In the genomic region with DNA sequence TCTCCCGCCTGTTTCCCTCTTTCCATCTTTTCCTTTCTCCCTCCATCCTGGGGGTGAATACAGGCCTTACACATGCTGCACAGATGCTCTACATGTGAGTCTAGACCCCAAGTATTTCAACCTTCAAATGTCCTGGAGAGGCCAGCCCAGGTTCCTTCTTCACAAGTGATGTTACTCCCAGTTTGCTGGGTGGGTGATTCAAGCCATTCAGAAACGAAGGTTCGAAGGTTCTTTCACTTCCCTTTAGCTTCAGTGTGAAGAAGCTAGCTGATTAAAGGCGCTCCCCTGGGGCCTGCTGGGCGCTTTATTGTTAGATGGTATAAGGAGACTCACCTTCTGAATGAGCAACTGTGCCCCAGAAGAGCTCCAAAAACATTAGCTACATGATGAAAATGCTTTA, we compare ENCODE assay signal across 20 mouse cellular contexts.
DNase-seq lines count a peak whose midpoint lies in the region; ATAC-seq lines count a peak whose summit lies in the region.
"Had no signal": no experiment of that assay in that cellular context is flagged by ENCODE, and none has a peak within 500 bp of the region (broad histone marks: within the 10 kb centered on the region; RNA-seq: fewer than 3 reads in every experiment).

No protein-coding gene starts in this region.

- H3K27ac ChIP-seq in lung, embryonic 16.5 days (ENCODE audit: low read length) = peak overlapping the region; percentile 22
- H3K27ac ChIP-seq in intestine, embryonic 15.5 days = no peak overlapping the region
- H3K27ac ChIP-seq: embryonic facial prominence, embryonic 15.5 days; gastrocnemius, adult 2 months; hindbrain, embryonic 12.5 days; limb, embryonic 13.5 days; liver, embryonic 13.5 days had no signal

- H3K9ac ChIP-seq in lung, embryonic 16.5 days (ENCODE audit: low read length) = no peak overlapping the region
- H3K9ac ChIP-seq in intestine, embryonic 15.5 days = no peak overlapping the region
- H3K9ac ChIP-seq: embryonic facial prominence, embryonic 15.5 days; heart, embryonic 13.5 days; hindbrain, embryonic 12.5 days; limb, embryonic 13.5 days; liver, embryonic 13.5 days had no signal

- H3K4me3 ChIP-seq in lung, embryonic 16.5 days (ENCODE audit: low read length) = no peak overlapping the region
- no peak overlapping the region for H3K4me3 ChIP-seq in intestine, embryonic 15.5 days (replicated peaks)
- H3K4me3 ChIP-seq: embryonic facial prominence, embryonic 15.5 days; gastrocnemius, adult 2 months; heart, embryonic 13.5 days; hindbrain, embryonic 12.5 days; limb, embryonic 13.5 days; liver, embryonic 13.5 days had no signal

- H3K4me2 ChIP-seq in lung, embryonic 16.5 days (ENCODE audit: low read depth, low read length) = no peak overlapping the region
- no peak overlapping the region for H3K4me2 ChIP-seq in intestine, embryonic 15.5 days (replicated peaks)
- H3K4me2 ChIP-seq: embryonic facial prominence, embryonic 15.5 days; heart, embryonic 13.5 days; hindbrain, embryonic 12.5 days; limb, embryonic 13.5 days; liver, embryonic 13.5 days had no signal

- DNase-seq in lung, postnatal 4 days = no peak
- peak; percentile 85 to 90 for DNase-seq in spleen, postnatal 36 days (ENCODE audit: low spot score in 2 of 2)
- no peak for DNase-seq in layer of hippocampus, adult 9-10 months (ENCODE audit: low spot score)
- no peak for DNase-seq in gastrocnemius, postnatal 4 days (ENCODE audit: low spot score in 2 of 2)
- DNase-seq: adrenal gland, postnatal 14 days; cerebellum, adult 8-10 months; gastrocnemius, adult 2 months; heart, postnatal 14 days; kidney, adult 11 months; layer of hippocampus, postnatal 36 days; liver, embryonic 13.5 days had no signal

- ATAC-seq in lung, embryonic 16.5 days (ENCODE audit: low read depth) = no peak
- peak; percentile 56; the same call in 1 of the 2 replicates for ATAC-seq in common myeloid progenitor, adult 5-6 weeks (replicated peaks; ENCODE audit: low read depth, poor library complexity, severe bottlenecking)
- 0 out of 2 replicates have a peak, but pooled peaks have one; percentile 44 for ATAC-seq in monocyte, adult 5-6 weeks (replicated peaks; ENCODE audit: insufficient number of reproducible peaks, low FRiP score, low TSS enrichment, poor library complexity, severe bottlenecking)
- ATAC-seq in intestine, embryonic 15.5 days = no peak
- ATAC-seq: forebrain, embryonic 14.5 days had no signal

- H3K27me3 ChIP-seq in lung, embryonic 16.5 days (ENCODE audit: control insufficient read depth, insufficient read depth, low read depth, low read length) = no peaks in the 10 kb centered on the region
- no peaks in the 10 kb centered on the region for H3K27me3 ChIP-seq in intestine, embryonic 15.5 days (replicated peaks)
- H3K27me3 ChIP-seq: embryonic facial prominence, embryonic 15.5 days; heart, embryonic 13.5 days; hindbrain, embryonic 12.5 days; limb, embryonic 13.5 days; liver, embryonic 13.5 days had no signal

- WGBS in lung, embryonic 16.5 days = 87% methylated on average over 4 of the region's 5 CpGs
- 81% methylated on average over 5 of the region's 5 CpGs for WGBS in intestine, embryonic 15.5 days

- H3K4me1 ChIP-seq in lung, embryonic 16.5 days (replicated peaks; ENCODE audit: control insufficient read depth, insufficient read depth, low read length) = no peaks in the 10 kb centered on the region
- no peaks in the 10 kb centered on the region for H3K4me1 ChIP-seq in intestine, embryonic 15.5 days (replicated peaks)
- H3K4me1 ChIP-seq: embryonic facial prominence, embryonic 15.5 days; hindbrain, embryonic 12.5 days; limb, embryonic 13.5 days; liver, embryonic 13.5 days had no signal

- H3K9me3 ChIP-seq in lung, embryonic 16.5 days (ENCODE audit: control insufficient read depth, low read length) = peaks cover under 1% of the 10 kb centered on the region; the same call in 1 of the 2 replicates
- H3K9me3 ChIP-seq in intestine, embryonic 15.5 days = no peaks in the 10 kb centered on the region
- H3K9me3 ChIP-seq: embryonic facial prominence, embryonic 15.5 days; heart, embryonic 13.5 days; hindbrain, embryonic 12.5 days; limb, embryonic 13.5 days; liver, embryonic 13.5 days had no signal

- H3K36me3 ChIP-seq in lung, embryonic 16.5 days (ENCODE audit: control insufficient read depth, insufficient read depth, low read length) = peaks cover 8% of the 10 kb centered on the region
- H3K36me3 ChIP-seq in intestine, embryonic 15.5 days = peaks cover 3% of the 10 kb centered on the region; the same call in 1 of the 2 replicates

Comparison
In these comparisons a context has a peak if more than half of its experiments do, and no peak if none do; other contexts are left out.
1. ATAC-seq: peak in common myeloid progenitor, adult 5-6 weeks (single experiment) and monocyte, adult 5-6 weeks (single experiment); none in lung, embryonic 16.5 days (single experiment) and intestine, embryonic 15.5 days (single experiment).
2. DNase-seq: peak in spleen, postnatal 36 days (2 of 2); none in lung, postnatal 4 days (0 of 2), layer of hippocampus, adult 9-10 months (single experiment) and gastrocnemius, postnatal 4 days (0 of 2).